Mouse (Mus musculus): ENCODE measurements around the gene Rhbdf2.
"Not testable (repeated sequence)": the region's sequence is repeated elsewhere in the genome, so short reads cannot be mapped to it uniquely, and the experiment has no call there.

Gene Rhbdf2

DNA sequence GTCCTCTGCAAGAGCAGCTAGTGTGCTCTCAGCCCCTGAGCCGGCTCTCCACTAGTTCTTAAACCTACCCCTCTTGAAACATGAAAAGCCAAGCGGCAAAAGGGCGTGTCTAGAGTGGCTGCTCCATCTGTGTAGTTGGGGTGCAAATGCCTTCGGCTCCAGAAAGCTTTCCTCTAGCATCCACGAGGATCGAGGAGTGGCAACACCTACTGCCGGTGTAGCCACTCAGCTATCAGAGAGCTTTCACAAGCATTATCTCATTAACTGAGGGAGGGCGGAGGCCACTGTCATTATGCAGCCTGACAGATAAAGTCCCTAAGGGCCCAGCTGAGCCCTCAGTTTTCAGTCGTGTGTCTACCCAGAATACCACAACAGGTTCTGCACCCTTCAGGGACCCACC, 6.7 kb downstream of the Rhbdf2 start:
- in situ Hi-C loops (cut with MboI, MseI): no loop called here

DNA sequence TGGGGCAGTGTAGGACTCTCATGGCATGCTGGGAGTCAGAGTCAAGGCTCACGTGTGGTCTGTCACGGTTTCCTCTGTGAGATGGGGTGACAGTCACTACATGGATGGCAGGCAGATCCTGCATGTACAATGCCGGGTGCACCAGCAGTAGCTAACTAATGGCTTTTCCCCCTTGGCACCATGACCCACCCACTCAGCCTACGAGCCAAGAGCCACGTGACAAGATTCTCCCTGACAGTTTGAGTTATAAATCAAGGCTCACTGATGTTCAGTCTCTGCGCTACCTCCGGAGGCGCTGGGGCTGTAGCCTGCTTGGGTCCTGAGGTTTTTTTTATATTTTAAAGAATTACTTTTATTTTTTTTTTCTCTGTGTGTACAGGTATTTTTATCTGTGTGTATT, 7.3 kb downstream of the Rhbdf2 start:
- in situ Hi-C loops (cut with MboI, MseI): no loop called here

DNA sequence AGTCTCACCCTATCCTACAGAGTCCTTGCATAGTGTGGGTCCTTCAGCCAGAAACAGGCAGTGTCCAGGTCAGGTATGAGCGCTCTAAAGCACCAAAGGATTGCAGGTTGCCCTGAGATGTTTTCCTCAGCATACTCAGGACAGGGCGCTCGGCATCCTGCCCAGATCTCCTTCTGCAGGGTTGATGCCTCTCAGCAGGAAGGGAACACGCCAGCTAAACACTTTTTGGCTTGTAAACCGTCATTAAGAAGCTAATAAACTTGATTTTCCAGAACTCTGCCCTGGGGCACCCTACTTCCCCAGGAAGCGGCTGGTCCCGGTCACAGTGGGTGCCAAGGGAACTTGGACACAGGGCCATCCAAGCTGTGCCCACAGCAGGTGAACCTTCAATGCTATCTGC, 7.7 kb downstream of the Rhbdf2 start:
- in situ Hi-C loops (cut with MboI, MseI): no loop called here

DNA sequence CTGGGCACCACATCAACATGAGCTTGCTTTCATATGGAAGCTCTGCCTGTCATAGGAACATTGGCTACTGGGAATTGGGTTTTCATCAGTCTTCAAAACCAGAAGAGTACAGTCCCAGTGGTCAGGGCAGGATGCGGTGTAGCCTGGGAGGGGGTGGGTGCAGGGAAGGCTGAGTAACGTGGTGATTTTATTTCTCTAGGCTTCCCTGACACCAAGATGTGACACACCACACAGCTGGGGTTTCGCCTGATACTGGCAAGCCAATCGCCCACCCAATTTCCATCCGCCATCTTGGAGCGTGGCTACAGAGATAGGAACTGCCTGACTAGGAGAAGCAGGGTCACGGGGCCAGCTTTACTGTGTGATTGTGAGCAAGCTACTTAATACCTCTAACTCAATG, 8.2 kb downstream of the Rhbdf2 start:
- in situ Hi-C loops (cut with MboI, MseI): no loop called here

DNA sequence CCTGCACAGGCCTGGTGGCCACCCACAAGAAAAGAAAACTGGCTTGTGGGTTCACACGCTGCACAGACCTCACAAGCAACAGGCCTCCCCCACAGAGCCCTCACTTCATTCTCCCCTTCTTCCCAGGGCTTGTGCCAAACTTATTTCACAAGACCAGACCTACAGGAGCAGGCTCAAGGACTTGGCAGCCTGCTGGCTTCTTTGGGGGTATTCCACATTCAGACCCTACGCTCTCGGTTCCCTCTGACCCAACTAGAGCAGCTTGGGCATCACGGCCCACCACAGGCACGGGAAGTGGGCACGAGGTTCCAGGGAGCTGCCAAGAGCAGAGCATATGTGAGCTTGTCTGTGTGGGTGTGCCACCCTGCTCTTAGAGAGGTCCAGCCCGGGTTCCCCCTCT, 9.2 kb downstream of the Rhbdf2 start:
- in situ Hi-C loops (cut with MboI, MseI): no loop called here

DNA sequence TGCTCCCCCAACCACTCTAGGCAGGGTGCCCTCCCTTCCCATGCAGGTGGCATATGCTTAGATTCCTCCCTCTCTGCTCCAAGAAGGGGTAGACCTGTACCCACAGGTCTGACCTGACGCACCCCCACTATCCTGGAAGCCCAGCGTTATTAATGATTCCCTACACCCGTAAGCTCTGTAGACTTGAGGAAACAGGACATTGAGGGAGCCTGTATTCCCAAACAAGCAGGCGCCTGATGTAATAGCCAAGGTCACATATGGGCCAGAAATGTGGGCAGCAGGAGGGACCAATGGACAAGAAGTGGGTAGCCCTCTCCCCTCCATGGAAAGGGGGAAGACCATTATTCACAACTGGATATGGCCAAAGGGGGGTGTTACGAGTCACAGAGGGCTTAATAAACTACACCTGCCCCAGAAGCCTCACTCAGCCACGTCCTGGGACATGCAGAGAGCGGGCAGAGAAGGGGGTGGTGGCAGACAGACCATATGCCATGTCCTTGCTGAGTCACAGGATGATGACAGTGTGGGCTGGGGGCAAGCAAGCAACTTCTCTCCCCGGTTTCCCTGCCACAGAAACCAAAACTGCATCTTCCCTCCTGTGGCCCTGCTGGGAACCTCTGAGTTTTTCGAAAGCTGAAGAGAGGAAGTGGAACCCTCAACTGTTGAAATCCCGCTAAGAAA, 10.2 kb downstream of the Rhbdf2 start:
- in situ Hi-C loops (cut with MboI, MseI): no loop called here

DNA sequence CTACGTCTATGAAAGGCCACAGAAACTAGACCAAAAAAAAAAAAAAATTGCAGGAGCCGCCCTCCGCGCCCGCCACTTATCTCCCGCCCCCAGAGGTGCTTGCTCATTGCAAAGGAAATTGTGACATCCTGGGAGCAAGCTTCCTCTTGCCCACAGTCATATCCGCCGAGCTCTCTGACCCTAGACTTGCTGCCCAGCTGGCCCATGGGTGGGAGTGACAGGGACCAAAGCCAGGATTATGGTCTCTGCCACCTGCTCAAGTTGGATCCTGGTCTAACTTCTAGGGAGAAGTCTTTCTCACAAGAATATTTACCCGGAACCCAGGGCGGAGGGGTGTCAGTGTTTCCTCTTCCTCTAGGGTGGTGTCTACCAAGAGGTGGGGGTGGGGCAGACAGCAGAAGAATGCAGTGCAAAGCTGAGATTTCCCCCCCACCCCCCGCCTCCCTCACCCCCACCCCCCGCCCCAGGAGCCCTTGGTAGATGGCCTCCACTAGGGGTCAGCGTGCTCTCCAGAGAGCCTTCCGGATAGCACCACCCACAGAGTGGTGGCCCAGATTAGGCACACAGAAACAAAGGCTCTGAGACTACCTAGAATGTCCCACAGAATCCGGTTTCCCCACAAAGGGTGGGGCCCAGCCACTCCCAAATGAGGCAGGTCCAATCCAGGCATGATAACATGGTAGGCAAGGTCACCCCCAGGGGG, 10.9 kb downstream of the Rhbdf2 start:
- in situ Hi-C loops (cut with MboI, MseI): no loop called here

DNA sequence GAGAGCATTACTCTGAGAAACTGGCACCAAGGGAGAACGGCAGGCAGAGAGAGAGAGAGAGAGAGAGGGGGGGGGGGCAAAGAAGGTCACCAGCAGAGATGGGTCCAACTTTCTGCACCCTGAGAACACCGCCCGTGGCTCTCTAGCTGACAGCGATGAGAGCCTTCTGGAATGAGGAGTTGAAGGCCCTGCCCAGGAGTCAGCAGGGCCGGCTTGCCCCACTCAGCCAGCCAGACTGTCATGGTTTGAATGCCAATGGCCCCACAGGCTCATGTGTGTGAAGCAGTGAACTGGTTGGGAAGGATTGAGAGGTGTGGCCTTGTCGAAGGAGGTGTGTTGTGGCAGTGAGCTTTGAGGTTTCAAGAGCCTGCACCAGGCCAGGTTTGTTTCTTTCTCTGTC, 13.6 kb downstream of the Rhbdf2 start:
- in situ Hi-C loops (cut with MboI, MseI): no loop called here

DNA sequence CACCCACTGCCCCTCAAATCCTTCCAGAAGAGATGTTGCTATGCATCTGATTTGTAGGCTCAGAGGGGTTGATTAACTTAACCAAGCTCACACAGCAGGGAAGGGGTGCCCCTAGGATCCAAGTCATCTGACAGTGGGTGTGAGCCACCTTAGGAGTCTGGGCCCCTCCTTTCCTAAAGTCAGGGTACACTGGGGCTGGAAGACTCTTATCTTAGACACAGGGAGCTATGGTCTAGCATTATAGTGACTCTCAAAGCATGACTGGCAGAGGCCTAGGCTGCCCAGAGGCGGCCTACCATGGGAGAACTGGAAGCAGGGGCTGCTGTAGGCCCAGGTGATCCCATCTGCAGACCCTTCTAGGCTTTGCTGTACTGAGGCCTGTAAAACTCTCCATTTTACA, 14.3 kb downstream of the Rhbdf2 start:
- in situ Hi-C loops (cut with MboI, MseI): no loop called here

DNA sequence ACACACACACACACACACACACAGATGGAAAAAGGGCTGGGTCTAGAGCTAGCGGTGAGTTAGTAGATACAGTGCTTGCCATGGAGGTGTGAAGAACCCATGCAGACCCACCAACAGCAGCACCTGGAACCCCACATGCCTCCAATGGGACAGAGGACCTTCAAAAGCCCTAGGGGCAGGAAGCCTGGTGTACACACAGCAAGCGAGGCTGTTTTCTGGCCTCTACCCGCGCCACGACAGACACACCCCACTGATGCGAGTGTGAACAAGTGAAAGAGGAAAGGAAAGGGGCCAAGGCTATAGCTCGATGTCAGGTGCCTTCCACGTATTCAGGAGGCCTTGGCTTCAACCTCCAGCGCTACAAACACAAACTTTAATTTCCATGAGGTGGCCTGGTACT, 14.9 kb downstream of the Rhbdf2 start:
- in situ Hi-C loops (cut with MboI, MseI): no loop called here

DNA sequence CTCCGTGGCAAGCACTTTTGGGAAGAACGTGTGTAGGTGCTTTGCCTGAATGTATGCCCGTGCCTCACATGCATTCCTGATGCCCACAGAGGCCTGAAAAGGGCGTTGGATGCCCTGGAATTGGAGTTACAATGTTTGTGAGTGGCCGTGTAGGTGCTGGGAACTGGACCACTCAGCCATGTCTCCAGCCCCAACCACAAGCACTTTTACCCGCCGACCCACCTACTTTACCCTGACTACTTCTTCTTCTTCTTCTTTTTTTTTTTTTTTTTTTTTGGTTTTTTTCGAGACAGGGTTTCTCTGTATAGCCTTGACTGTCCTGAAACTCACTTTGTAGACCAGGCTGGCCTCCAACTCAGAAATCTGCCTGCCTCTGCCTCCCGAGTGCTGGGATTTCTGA, 15.7 kb downstream of the Rhbdf2 start:
- in situ Hi-C loops (cut with MboI, MseI): not testable (repeated sequence)

DNA sequence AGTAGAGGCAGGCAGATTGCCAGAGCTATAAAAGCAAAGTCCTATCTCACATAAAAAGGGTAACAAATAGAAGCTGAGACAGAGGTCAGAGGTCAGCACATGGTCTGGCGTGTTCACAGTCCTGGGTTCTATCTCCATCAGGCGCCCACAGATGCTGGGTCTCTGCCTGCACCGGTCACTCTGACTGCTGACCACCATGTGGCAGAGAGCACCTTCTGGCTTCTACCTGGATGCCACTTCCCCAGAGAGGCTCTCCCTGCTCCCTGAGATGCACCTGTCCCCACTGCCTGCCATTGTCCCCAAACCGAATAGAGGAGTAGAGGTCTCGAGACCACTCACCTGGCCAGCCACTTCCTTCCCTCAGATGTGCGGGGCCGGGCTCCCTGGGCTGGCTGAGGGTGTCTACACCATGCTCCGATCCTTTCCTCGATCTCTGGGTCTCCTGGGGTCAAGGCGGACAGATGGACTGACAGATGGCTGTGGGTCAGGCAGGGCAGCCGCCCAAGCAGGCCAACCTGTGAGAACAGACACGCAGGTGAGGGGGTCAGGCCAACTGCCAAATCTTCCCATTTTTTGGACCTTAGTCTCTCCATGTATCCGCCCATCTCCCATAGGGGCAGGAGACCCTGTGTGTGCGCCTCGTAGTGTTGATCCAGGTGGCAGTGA, 16.7 kb downstream of the Rhbdf2 start:
- in situ Hi-C loops (cut with MboI, MseI): no loop called here

DNA sequence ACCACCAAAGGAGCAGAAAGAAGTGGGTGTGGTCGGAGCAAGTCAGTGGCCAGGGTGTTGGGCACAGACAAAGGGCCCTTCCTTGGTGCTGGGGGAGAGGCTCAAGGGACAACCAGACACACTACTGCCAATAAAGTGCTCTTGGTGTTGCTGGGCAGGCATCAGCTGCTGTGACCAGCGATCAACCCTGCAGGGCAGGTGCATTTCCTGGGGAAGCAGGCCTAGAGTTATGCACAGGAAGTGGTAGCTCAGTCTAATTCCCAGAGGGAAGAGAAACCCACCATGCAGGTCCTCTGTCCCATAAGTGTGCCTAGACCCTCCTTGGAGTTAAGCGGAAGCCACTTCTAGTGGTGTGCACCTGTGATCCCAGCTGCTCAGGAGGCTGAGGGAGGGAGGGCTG, 19.1 kb downstream of the Rhbdf2 start:
- in situ Hi-C loops (cut with MboI, MseI): no loop called here

DNA sequence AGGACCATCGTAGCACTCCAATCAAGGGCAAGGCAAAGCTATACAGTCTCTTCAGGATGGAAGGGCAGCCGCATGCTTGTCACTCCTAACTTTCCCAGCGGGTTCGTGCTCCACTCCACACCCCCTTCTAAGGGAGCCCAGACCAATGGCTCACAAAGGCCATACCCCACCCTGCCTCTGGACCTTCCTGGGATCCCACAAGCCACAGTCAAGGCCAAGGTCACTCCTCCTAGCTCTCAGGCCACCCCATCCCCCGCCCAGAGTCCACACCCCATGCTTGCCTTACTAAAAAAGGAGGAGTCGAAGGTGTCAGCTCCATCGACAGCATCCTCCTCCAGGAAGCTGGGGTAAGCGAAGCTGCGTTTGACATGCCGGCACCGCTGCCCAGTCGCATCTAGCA, 22.7 kb downstream of the Rhbdf2 start:
- in situ Hi-C loops (cut with MboI, MseI): no loop called here

DNA sequence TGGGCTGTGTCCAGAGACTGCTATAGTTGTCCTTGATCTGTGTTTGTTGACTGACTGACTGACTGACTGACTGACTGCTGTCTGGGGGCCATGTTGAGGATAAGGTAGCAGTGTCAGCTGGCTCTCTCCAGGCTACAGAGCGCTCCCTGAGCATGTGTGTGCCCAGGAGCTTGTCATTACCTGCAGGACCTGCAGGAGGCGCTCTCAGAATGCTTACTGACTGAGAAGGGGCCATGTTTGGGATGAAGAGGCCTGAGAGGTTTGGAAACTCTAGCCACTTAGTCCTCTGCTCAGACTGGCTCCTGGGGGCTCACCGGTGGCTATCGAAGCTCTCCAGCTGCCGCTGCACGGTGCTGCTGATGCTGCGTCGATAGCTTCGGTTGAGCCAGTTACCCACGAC, 23.5 kb downstream of the Rhbdf2 start:
- in situ Hi-C loops (cut with MboI, MseI): no loop called here

DNA sequence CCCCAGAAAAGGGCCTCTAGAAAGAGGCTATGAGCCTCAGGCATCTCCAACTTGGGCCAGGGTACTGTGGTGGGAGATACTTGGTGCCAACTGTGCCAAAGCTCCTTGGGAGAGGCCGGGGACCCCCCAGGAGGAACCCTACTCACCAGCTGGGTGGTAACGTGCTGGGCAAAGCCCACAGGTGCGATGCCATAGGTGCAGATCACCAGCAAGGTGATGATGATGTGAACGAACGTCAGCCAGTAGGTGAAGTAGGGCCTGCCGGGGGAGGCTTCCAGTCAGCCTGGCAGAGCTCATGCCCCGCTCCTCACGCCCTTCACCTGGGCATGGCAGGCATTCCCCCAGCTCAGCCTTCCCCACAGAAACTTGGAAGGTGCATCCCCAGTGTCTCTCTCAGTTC, 24.8 kb downstream of the Rhbdf2 start:
- in situ Hi-C loops (cut with MboI, MseI): no loop called here

DNA sequence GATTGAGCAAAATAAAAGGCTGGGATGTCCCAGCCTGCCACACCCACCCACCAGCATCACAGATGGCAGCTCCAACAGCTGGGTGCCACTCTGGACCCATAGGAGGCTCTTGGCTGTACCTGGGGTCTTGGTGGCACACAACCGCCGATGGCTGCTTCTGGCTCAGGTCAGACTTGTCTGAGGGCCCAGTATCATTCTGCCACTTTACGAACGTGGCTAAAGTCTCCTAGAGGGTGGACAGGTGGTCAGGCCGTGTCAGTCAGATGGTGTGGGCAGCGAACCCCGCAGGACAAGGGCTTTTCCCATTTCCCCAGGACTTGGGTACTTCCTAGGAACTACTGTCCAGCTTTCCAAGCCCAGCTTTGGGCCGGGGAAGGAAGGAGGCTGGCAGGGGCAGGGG, 25.7 kb downstream of the Rhbdf2 start:
- in situ Hi-C loops (cut with MboI, MseI): no loop called here

DNA sequence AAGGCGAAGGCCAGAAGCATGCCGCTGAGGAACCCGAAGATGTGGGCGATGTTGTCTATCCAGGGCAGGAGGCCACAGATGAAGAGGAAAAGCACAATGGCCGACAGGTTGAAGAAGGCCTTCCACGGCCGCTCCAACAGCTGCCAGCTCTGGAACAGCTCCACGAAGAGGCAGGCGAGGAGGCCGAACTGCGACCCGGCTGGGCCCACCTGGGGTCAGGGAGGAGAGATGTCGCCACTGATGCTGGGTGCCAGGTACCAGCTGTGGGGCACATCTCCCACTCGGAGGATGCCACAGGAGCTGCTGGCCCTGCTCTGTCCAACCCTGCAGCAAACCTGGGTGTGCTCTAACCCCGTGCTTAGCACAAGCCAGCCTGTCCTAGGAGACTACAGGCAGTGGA, 27.6 kb downstream of the Rhbdf2 start:
- in situ Hi-C loops (cut with MboI, MseI): no loop called here

DNA sequence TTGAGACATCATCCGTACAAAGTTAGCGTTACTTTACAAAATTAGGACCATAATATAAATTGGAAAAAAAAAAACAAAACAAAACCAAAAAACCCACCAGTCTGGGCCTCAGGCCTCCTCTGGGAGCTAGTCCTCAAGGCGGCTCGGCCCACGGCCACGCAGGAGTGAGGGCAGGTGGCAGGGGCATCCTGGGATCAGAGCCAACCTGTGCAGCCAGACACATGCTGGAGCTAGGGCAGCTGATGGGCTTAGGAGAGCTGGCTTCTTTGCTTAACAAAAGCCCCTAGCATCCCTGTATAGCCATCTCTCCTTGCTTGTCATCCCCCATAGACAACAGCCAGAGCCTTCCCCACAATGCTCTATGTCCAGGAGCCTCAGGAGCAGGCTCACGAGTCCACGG, 28.6 kb downstream of the Rhbdf2 start:
- in situ Hi-C loops (cut with MboI, MseI): no loop called here

DNA sequence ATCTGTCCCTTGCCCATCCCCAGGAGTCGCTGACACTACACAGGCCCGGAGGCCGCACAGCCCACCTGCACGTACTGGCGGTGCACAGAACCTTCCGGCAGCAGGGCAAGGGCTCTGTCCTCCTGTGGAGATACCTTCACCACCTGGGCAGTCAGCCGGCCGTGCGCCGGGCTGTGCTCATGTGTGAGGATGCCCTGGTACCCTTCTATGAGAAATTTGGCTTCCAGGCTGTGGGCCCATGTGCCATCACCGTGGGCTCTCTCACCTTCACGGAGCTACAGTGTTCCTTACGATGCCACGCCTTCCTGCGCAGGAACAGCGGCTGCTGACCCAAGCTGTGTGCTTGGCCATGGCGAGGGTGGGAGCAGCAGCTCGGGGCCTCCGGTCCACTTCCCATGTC, 30.1 kb downstream of the Rhbdf2 start:
- in situ Hi-C loops (cut with MboI, MseI): no loop called here

DNA sequence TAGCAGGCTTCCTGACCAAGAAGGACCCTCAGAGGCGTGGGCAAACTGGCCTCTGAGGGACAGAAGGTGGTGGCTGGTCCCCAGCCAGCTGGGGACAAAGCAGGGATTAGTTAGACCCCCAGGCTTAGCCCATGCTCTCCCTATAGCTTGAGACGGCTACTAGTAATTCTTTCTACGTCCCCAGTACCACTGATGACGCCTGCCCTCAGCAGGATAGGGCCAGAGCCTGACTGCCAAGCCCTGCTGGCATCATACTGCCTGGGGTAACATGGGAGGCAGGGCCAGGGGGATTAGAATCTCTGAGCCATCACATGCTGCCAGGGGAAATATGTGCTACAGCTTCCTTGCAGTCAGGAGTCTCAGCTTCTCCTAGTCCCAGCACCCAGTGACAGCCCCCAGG, 33.5 kb downstream of the Rhbdf2 start:
- in situ Hi-C loops (cut with MboI, MseI): no loop called here

DNA sequence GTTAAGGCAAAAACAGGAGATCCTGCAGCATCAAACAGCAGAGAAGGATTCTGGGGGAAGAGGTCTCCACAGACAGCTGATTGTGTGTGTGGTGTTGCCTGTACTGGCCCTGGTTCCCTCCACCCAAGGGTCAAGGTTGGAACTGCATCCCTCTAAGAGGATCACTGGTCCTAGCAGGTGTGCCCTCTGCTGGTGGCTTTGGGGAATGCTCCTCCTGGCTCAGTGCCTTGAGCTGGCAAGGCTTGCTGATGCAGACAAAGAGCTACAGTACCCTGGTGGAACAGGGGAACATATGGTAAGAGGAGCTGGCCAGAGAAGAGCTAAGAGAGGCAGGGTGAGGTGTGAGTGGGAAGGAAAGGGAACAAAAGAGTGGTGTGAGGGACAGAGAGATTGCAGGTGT, 34.4 kb downstream of the Rhbdf2 start:
- in situ Hi-C loops (cut with MboI, MseI): no loop called here

DNA sequence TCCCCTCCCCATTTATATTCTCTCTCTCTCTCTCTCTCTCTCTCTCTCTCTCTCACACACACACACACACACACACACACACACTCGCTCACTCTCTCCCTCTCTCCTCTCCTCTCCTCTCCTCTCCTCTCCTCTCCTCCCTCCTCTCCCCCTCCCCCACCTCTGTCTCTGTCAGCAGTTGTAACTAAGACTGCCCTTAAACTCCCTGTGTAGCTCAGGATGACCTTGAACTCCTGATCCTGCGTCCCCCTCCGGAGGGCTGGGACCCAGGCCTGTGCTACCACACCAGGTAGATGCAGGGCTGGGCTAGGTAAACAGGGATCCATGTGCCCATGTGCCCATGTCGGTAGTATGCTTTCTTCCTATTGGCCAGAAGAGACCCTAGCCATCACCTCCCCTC, 35.2 kb downstream of the Rhbdf2 start:
- in situ Hi-C loops (cut with MboI, MseI): no loop called here
